Mouse (Mus musculus): Measurements from ENCODE around the gene Lnpep. TPM values are rescaled to one million over a fixed set of nuclear protein-coding genes. Genes with fewer than 3 reads are reported as not detected.
A peak's percentile ranks its signal among the peaks of the same experiment; 100 is the strongest.
"Not testable (repeated sequence)": the region's sequence is repeated elsewhere in the genome, so short reads cannot be mapped to it uniquely, and the experiment has no call there.

Gene Lnpep
- 8.5 and 8.7 TPM in 2 replicates for polyA plus RNA-seq (2015; fragmentation: Nextera tagmentation; extraction: Ambion mirVana)

DNA sequence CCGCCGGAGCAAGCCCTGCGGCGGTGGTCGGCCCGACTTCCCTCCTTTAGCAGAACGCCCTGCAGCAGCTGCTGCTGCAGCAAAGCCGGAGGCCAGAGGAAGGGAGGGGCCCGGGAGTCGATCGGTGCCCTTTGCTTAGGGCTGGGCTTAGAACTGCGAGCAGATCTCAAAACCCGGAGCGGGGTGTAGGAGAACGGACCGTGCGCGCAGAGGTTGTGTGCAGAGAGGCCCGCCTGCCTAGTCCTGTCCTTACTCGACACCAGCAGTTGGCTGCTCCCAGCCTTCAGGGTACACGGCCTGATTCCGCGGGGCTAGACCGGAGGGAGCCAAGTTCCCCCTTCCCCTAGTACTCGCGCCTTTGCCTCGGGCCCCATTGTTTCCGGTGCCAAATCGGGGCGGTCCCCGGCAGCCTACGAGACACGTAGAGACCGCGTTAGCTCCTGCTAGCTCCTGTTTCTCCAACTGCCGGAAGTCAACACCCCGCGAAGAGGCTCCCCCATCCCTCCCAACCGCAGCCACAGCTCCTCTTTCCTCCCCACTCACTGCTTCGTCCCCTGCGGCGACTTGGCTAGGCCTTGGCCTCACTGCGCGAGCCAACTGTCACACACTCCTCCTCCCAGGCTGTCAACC lies at the start of gene Lnpep:
Lnpep (minus strand) TSS at position 94 of the 630 bp plus-strand sequence.
- peak within 1 kb of the TSS; percentile 94 for H3K4me3 ChIP-seq
- under 1% methylated on average over 44 of the region's 44 CpGs for WGBS
- no peaks in the 10 kb centered on the region for H3K36me3 ChIP-seq
- peak within 1 kb of the TSS; percentile 75 for H3K4me2 ChIP-seq
- no peaks in the 10 kb centered on the region for H3K27me3 ChIP-seq
- peak within 1 kb of the TSS; percentile 96 for H3K9ac ChIP-seq
- ATAC-seq (ENCODE audit: low read depth), result peak; percentile 96
- H3K27ac ChIP-seq (replicated peaks), result peak within 1 kb of the TSS; percentile 100
- 0 out of 2 replicates have a peak, but pooled peaks cover 3% of the 10 kb centered on the region for H3K9me3 ChIP-seq
- peaks cover 29% of the 10 kb centered on the region for H3K4me1 ChIP-seq (replicated peaks)

DNA sequence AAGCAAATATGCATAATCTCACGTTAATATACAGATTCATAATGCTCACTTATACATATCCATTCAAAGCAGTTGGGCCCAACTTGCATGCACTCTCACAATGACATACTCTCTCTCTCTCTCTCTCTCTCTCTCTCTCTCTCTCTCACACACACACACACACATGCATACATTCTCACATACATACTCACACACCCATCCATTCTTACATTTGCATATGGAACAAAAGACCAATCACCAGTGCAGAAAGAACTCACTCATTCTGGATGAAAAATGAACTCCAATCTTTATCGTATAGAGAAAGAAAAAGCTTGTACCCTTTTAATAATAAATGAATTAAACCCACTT lies 31.0 kb upstream of the Lnpep start:
- WGBS, result 23% methylated on average over 2 of the region's 2 CpGs
- no peaks in the 10 kb centered on the region for H3K9me3 ChIP-seq
- no peak overlapping the region for H3K4me2 ChIP-seq
- no peak overlapping the region for H3K4me3 ChIP-seq
- H3K36me3 ChIP-seq, result no peaks in the 10 kb centered on the region
- no peaks in the 10 kb centered on the region for H3K27me3 ChIP-seq
- no peak overlapping the region for H3K27ac ChIP-seq (replicated peaks)
- no peaks in the 10 kb centered on the region; the same call in 1 of the 2 replicates for H3K4me1 ChIP-seq (replicated peaks)
- ATAC-seq (ENCODE audit: low read depth), result no peak
- no peak overlapping the region for H3K9ac ChIP-seq

DNA sequence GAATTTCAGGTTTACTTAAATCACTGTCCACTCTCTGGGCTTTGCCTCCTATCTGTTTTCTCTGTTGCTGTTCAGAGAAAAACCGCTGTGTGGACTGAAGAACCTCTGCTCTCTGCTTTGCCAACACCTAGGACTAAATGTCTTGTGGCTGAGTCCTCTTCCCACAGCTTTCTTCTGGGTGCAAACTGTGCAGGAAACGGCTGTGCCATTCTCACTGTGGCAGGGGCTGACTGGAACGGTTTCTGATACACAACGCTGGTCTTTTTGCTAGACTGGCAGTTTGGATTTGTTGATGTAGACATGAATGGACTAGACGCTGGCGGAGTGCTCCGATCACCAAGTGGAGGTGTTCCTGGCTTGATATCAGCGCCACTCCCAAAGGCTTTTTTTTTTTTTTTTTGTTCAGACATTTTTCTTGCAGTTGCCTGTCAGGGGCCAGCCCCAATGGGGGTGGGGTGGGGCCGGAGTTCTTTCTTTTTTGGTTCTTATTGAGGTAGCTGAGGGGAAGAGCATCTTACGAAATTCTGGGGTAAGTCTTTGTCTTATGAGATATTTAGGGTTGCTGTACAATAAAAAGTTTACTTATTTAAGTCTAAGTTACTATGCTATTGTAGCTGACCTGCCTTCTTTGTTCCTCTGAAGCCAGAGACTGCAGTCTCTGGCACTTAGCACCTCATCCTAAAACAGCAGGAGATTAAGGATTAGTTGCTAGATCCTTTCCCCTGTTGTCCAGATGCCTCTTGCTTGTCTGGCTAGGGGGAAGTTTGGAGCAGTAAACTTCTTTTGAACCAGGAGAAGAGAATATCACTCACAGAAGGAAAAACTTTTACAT lies 30.4 kb upstream of the Lnpep start:
- Histone ChIP-seq H3K27ac (replicated peaks) (no peak overlapping the region), H3K4me3 (no peak overlapping the region), H3K27me3 (no peaks in the 10 kb centered on the region), H3K36me3 (no peaks in the 10 kb centered on the region), H3K4me1 (replicated peaks) (no peaks in the 10 kb centered on the region; the same call in 1 of the 2 replicates), H3K4me2 (peak overlapping the region; percentile 25; the same call in 1 of the 2 replicates), H3K9ac (no peak overlapping the region), H3K9me3 (no peaks in the 10 kb centered on the region)
- 8% methylated on average over 10 of the region's 10 CpGs for WGBS
- ATAC-seq (ENCODE audit: low read depth), result no peak

DNA sequence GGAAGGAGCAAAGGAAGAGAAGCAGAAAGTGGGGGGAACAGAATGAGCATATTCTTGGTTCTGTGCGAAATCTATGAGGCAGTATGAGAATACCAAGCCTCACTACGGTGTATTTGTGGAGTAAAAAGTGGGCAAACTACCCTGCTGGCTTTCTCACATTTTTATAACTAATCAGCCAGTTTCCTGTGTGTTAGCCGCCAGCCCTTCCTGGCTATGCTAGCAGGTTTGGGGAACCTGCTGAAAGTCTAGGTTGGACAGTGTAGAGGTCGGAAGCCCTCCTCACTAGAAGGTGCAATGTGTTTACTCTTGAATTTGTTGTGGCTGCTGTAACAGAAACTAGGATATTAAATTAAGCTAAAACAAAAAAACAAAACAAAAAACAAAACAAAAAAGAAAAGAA lies 27.7 kb upstream of the Lnpep start:
- ATAC-seq (ENCODE audit: low read depth), result no peak
- no peaks in the 10 kb centered on the region for H3K9me3 ChIP-seq
- no peaks in the 10 kb centered on the region for H3K27me3 ChIP-seq
- H3K4me1 ChIP-seq (replicated peaks), result no peaks in the 10 kb centered on the region; the same call in 1 of the 2 replicates
- no peak overlapping the region for H3K4me3 ChIP-seq
- no peak overlapping the region for H3K4me2 ChIP-seq
- 80% methylated on average over 4 of the region's 4 CpGs for WGBS
- H3K36me3 ChIP-seq, result no peaks in the 10 kb centered on the region
- no peak overlapping the region for H3K9ac ChIP-seq
- no peak overlapping the region for H3K27ac ChIP-seq (replicated peaks)

DNA sequence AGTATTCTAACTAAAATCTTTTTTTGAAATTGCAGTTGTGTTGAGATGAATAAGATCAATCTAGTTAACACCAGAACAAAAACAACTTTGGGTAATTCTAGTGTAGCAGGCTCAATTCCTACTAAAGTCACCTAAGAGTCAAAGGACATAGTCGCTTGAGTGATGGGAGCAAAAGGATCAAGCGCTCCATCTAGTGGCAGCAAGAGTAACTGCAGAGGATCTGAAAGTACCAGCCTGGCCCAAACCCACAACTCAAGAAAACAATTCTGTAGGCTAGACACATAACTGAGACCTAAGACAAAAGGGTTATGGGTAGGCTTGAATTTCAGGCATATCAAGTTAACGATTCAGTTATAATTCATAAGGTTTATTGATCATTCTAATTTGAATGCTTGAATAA lies 20.9 kb upstream of the Lnpep start:
- 2% methylated on average over 3 of the region's 3 CpGs for WGBS
- Histone ChIP-seq H3K4me1 (replicated peaks) (no peaks in the 10 kb centered on the region), H3K9me3 (no peaks in the 10 kb centered on the region), H3K36me3 (no peaks in the 10 kb centered on the region), H3K4me2 (no peak overlapping the region), H3K27ac (replicated peaks) (no peak overlapping the region), H3K4me3 (no peak overlapping the region), H3K27me3 (no peaks in the 10 kb centered on the region), H3K9ac (no peak overlapping the region)
- ATAC-seq (ENCODE audit: low read depth), result peak; percentile 71

DNA sequence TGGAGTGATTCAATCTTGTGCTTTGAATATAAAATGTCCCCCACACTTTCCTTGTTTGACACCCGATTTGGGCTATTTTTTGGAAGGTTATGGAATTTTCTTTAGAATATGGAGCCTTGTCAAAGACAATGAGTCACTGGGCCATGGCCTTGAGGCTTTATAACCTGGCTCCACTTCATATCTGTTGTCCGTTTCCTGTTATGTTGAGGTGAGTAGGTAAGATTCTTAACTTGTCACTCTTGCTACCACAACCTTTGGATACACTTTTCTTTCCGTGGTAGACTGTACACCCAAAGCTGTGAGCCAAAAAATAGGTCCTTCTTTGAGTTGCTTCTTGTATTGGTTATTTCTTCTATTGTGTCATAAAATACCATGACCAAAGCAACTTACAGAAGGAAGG lies 12.5 kb upstream of the Lnpep start:
- Histone ChIP-seq H3K27ac (replicated peaks) (no peak overlapping the region), H3K9ac (no peak overlapping the region), H3K36me3 (no peaks in the 10 kb centered on the region), H3K9me3 (no peaks in the 10 kb centered on the region), H3K4me3 (no peak overlapping the region), H3K4me1 (replicated peaks) (no peaks in the 10 kb centered on the region), H3K4me2 (no peak overlapping the region), H3K27me3 (no peaks in the 10 kb centered on the region)
- 76% methylated on average over 3 of the region's 3 CpGs for WGBS
- no peak for ATAC-seq (ENCODE audit: low read depth)

DNA sequence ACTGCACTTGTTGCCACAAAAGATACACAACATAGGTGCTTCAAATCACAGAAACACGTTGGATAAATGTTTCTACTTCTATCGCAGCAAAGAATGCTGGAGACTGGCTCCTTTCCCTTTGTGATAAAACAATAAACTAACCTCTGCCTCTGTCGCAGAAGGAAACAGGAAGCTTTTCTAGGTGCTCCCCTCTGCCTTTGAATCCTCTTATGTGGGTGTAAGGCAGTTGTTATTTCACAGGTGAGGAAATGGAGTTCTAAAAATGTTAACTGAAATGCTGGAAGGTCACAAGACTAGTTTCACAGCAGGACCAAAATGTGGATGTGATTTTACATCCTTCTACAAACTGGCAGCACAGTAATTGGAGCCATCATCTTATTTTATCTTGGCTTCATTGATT lies 11.3 kb upstream of the Lnpep start:
- no peak overlapping the region for H3K4me3 ChIP-seq
- ATAC-seq (ENCODE audit: low read depth), result no peak
- H3K4me2 ChIP-seq, result no peak overlapping the region
- no peaks in the 10 kb centered on the region for H3K27me3 ChIP-seq
- H3K9me3 ChIP-seq, result no peaks in the 10 kb centered on the region
- no peaks in the 10 kb centered on the region for H3K36me3 ChIP-seq
- 32% methylated on average over 3 of the region's 3 CpGs for WGBS
- no peak overlapping the region for H3K27ac ChIP-seq (replicated peaks)
- H3K4me1 ChIP-seq (replicated peaks), result no peaks in the 10 kb centered on the region
- H3K9ac ChIP-seq, result no peak overlapping the region

DNA sequence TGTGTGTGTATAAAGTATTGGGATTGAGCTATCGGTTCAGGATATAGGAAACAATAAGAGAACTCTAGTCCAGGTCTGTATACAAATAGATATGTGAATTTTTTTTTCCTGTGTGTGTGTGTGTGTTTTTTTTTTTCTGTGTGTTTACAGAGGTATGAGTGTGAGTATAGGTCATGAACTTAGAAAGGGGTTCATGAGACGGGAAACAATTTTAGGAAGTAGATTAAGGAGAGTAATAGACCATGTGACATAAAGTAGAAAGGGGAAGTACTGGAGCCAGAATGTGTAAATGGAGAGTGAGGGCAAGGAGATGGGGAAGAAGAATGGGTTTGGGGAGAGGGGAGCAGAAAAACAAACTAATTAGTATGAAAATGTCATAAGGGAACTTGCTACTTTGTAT lies 9.2 kb upstream of the Lnpep start:
- no peak for ATAC-seq (ENCODE audit: low read depth)
- H3K9me3 ChIP-seq, result no peaks in the 10 kb centered on the region

DNA sequence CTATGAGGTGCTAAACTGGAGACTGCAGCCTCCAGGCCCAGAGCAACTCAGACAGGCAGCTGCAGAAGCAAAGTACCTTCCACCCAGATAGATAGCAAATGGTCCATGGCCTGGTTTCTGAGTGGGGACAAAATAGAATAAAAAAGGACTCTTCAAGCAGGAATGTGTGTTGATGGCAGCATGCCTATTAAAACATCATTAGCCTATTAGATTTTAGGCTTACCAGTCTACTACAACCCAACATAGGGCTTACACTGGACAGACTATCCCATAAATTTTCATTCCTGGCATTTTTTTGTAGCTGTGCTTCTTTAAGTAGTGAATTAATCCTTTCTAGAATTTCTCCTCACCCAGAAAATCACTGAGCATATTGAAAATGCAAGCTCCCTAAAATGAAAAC lies 7.1 kb upstream of the Lnpep start:
- H3K36me3 ChIP-seq, result no peaks in the 10 kb centered on the region
- no peak overlapping the region for H3K27ac ChIP-seq (replicated peaks)
- H3K9ac ChIP-seq, result no peak overlapping the region
- no peak for ATAC-seq (ENCODE audit: low read depth)
- H3K27me3 ChIP-seq, result no peaks in the 10 kb centered on the region
- no peaks in the 10 kb centered on the region for H3K4me1 ChIP-seq (replicated peaks)
- no peak overlapping the region for H3K4me3 ChIP-seq
- H3K4me2 ChIP-seq, result no peak overlapping the region
- H3K9me3 ChIP-seq, result 0 out of 2 replicates have a peak, but pooled peaks cover 3% of the 10 kb centered on the region

More for the DNA sequence above, 9.2 kb upstream of the Lnpep start:
- Histone ChIP-seq H3K9ac (no peak overlapping the region), H3K4me2 (no peak overlapping the region), H3K4me1 (replicated peaks) (no peaks in the 10 kb centered on the region), H3K27me3 (no peaks in the 10 kb centered on the region), H3K27ac (replicated peaks) (no peak overlapping the region), H3K36me3 (no peaks in the 10 kb centered on the region), H3K4me3 (no peak overlapping the region)
- 86% methylated on average over 2 of the region's 2 CpGs for WGBS

DNA sequence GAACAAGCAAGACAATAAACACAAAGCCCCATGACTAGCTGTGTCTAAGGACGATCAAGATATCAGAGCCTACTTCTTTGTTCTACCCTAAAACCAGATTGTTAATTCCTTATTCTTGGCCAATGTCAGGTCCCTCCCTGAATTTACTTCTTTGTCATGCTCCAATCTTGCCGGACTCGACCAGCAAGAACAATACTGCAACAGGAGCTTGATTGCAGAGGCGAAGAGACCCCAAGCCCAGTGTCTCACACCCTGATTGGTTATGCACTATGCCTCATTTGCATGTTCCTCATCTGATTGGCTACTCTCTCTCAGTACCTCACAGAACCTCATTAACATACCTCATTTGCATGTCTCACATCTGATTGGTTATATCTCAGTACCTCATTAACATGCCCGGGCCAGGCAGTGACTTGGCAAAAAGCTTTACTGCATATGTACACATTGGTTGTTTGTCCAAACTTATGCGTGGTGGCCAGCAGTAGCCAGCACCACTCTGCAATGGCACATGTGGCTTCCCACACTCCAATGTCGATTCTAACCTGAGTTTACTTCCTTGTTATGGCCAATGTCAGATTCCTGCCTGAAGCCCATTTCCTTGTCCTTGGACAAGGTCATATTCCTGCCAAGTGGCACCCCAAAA lies 3.5 kb upstream of the Lnpep start:
- not testable (repeated sequence) for H3K27me3 ChIP-seq

DNA sequence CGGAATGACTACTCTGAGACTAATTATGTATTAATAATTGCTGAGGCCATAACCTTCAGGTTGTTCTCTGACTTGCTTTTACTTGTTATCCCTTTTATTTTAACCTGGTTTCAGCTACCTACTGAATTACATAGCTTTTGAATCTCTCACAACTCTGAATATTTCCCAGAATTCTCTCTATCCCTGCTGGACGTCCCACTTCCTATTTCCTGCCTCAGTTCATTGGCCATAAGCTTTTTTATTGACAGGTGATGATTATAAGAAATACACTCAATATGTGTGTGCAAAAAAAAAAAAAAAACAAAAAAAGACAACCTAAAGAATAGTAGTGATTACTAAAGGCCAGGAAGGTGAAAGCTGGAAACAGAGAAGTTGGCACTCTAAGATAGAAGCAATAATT lies 2.7 kb upstream of the Lnpep start:
- Histone ChIP-seq H3K27me3 (no peaks in the 10 kb centered on the region), H3K4me3 (no peak overlapping the region), H3K36me3 (no peaks in the 10 kb centered on the region), H3K9me3 (0 out of 2 replicates have a peak, but pooled peaks cover 3% of the 10 kb centered on the region), H3K27ac (replicated peaks) (no peak overlapping the region), H3K4me2 (no peak overlapping the region), H3K4me1 (replicated peaks) (peaks cover 18% of the 10 kb centered on the region), H3K9ac (no peak overlapping the region)
- no peak for ATAC-seq (ENCODE audit: low read depth)
- WGBS, result 86% methylated on average over 2 of the region's 2 CpGs

More for the DNA sequence above, 3.5 kb upstream of the Lnpep start:
- 83% methylated on average over 7 of the region's 7 CpGs for WGBS
- not testable (repeated sequence) for ATAC-seq (ENCODE audit: low read depth); H3K4me3 ChIP-seq; H3K9me3 ChIP-seq; H3K36me3 ChIP-seq; H3K4me2 ChIP-seq; H3K27ac ChIP-seq (replicated peaks); H3K9ac ChIP-seq
- peaks cover 13% of the 10 kb centered on the region for H3K4me1 ChIP-seq (replicated peaks)

Data from neural tube, embryonic 13.5 days (tissue).